Mouse (Mus musculus) kidney, embryonic 14.5 days (tissue): ENCODE measurements around the gene Acmsd. TPM values are rescaled to one million over a fixed set of nuclear protein-coding genes. Genes with fewer than 3 reads are reported as not detected.
A peak's percentile ranks its signal among the peaks of the same experiment; 100 is the strongest.

Experiments used
- ATAC-seq: fragments of 200-750 bp; cut with Nextera tagmentation; 2 replicates; pipeline ENCODE4 v1.8.0; 2017; ENCODE audit warnings: moderate number of reproducible peaks, mild to moderate bottlenecking, moderate TSS enrichment, moderate library complexity; ENCODE audit not compliant: low FRiP score, low TSS enrichment
- H3K27ac ChIP-seq: fragments of 300-500 bp; sonication (generic); 2 replicates; pipeline ENCODE4 v1.5.1; 2014; ENCODE audit warnings: low read depth, mild to moderate bottlenecking, low read length, moderate library complexity, mixed read lengths
- H3K27me3 ChIP-seq: fragments of 300-500 bp; sonication (generic); 2 replicates; pipeline ENCODE4 v1.6.1; 2014; ENCODE audit warnings: mild to moderate bottlenecking, low read length; ENCODE audit not compliant: control insufficient read depth, insufficient read depth
- H3K36me3 ChIP-seq: fragments of 300-500 bp; sonication (generic); 2 replicates; pipeline ENCODE4 v1.6.1; 2014; ENCODE audit warnings: low read length, mixed read lengths; ENCODE audit not compliant: control insufficient read depth, insufficient read depth
- H3K4me1 ChIP-seq: fragments of 300-500 bp; sonication (generic); 2 replicates; pipeline ENCODE4 v1.6.1; 2014; ENCODE audit warnings: low read length, mixed read lengths; ENCODE audit not compliant: control insufficient read depth, insufficient read depth
- H3K4me2 ChIP-seq: fragments of 300-500 bp; sonication (generic); replicated peaks from 2 replicates; pipeline ENCODE4 v1.6.1; 2014; ENCODE audit warnings: low read depth, mild to moderate bottlenecking, low read length
- H3K4me3 ChIP-seq: fragments of 300-500 bp; sonication (generic); 2 replicates; pipeline ENCODE4 v1.5.1; 2014; ENCODE audit warnings: mild to moderate bottlenecking, low read length
- H3K9ac ChIP-seq: fragments of 300-500 bp; sonication (generic); 2 replicates; pipeline ENCODE4 v1.6.1; 2014; ENCODE audit warnings: low read depth, mild to moderate bottlenecking, low read length, moderate library complexity
- H3K9me3 ChIP-seq: fragments of 300-500 bp; sonication (generic); 2 replicates; pipeline ENCODE4 v1.6.1; 2016; ENCODE audit warnings: low read length; ENCODE audit not compliant: control insufficient read depth
- WGBS: fragments of 180-500 bp; shearing (Covaris S2); extraction: QIAGEN DNeasy Blood & Tissue Kit; methylation state at CpG from one replicate; pipeline ENCODE4 v1.1.7; 2014; 5-methylcytosine and 5-hydroxymethylcytosine counted together
- polyA plus RNA-seq: library from polyadenylated mRNA; unstranded; fragments of >200 nt; fragmentation: Nextera tagmentation; extraction: Ambion mirVana; gene quantifications from 2 replicates; pipeline ENCODE4 v1.2.1, GENCODE M21; 2014

The Acmsd gene
- not detected in 2 replicates for polyA plus RNA-seq

GRCm38 (mm10) chr1:127729096-127729495, at the start of gene Acmsd:
Acmsd (plus strand) TSS chr1:127729413.
- Histone ChIP-seq H3K9ac (no peak within 1 kb of the TSS), H3K36me3 (no peaks in the 10 kb centered on the region), H3K9me3 (peaks cover 7% of the 10 kb centered on the region; the same call in 1 of the 2 replicates), H3K4me3 (no peak within 1 kb of the TSS), H3K4me1 (no peaks in the 10 kb centered on the region), H3K4me2 (no peak within 1 kb of the TSS), H3K27ac (no peak within 1 kb of the TSS), H3K27me3 (no peaks in the 10 kb centered on the region)
- 87% methylated on average over 4 of the region's 4 CpGs for WGBS
- ATAC-seq = no peak

- H3K4me3 ChIP-seq = peak within 1 kb of the TSS; percentile 50; the same call in 1 of the 2 replicates
- H3K4me1 ChIP-seq = peaks cover 5% of the 10 kb centered on the region; the same call in 1 of the 2 replicates
- H3K9ac ChIP-seq = no peak within 1 kb of the TSS
- H3K36me3 ChIP-seq = no peaks in the 10 kb centered on the region
- peaks cover 53% of the 10 kb centered on the region for H3K27me3 ChIP-seq
- H3K9me3 ChIP-seq = peaks cover 2% of the 10 kb centered on the region; the same call in 1 of the 2 replicates
- H3K27ac ChIP-seq = no peak within 1 kb of the TSS
- ATAC-seq = no peak
- 17% methylated on average over 18 of the region's 18 CpGs for WGBS
- H3K4me2 ChIP-seq = peak within 1 kb of the TSS; percentile 97; the same call in 1 of the 2 replicates
Observed at GRCm38 (mm10) chr1:127679498-127680133, 49.6 kb upstream of the Acmsd start, which contains the start of gene Tmem163. Tmem163 (minus strand) TSS chr1:127679548.

GRCm38 (mm10) chr1:127696533-127696932, 32.7 kb upstream of the Acmsd start:
- no peaks in the 10 kb centered on the region for H3K27me3 ChIP-seq
- no peak overlapping the region for H3K4me3 ChIP-seq
- no peaks in the 10 kb centered on the region for H3K9me3 ChIP-seq
- H3K4me1 ChIP-seq = no peaks in the 10 kb centered on the region
- WGBS = 32% methylated on average over 2 of the region's 2 CpGs
- no peak overlapping the region for H3K4me2 ChIP-seq
- no peak for ATAC-seq
- no peaks in the 10 kb centered on the region for H3K36me3 ChIP-seq
- H3K9ac ChIP-seq = no peak overlapping the region
- no peak overlapping the region for H3K27ac ChIP-seq

GRCm38 (mm10) chr1:127702187-127702586, 27.0 kb upstream of the Acmsd start:
- no peak overlapping the region for H3K9ac ChIP-seq
- H3K4me1 ChIP-seq = no peaks in the 10 kb centered on the region
- 94% methylated on average over 1 of the region's 1 CpGs for WGBS
- no peaks in the 10 kb centered on the region for H3K27me3 ChIP-seq
- H3K9me3 ChIP-seq = no peaks in the 10 kb centered on the region
- no peak for ATAC-seq
- no peaks in the 10 kb centered on the region for H3K36me3 ChIP-seq
- no peak overlapping the region for H3K4me3 ChIP-seq
- H3K27ac ChIP-seq = no peak overlapping the region
- H3K4me2 ChIP-seq = no peak overlapping the region

- Histone ChIP-seq H3K27ac (no peak overlapping the region), H3K9me3 (no peaks in the 10 kb centered on the region), H3K36me3 (no peaks in the 10 kb centered on the region), H3K4me1 (no peaks in the 10 kb centered on the region), H3K4me2 (no peak overlapping the region), H3K9ac (no peak overlapping the region), H3K4me3 (no peak overlapping the region), H3K27me3 (no peaks in the 10 kb centered on the region)
- ATAC-seq = no peak
- 87% methylated on average over 5 of the region's 5 CpGs for WGBS
Observed at GRCm38 (mm10) chr1:127706269-127706668, 22.9 kb upstream of the Acmsd start.

- H3K36me3 ChIP-seq = no peaks in the 10 kb centered on the region
- ATAC-seq = no peak
- no peak overlapping the region for H3K4me3 ChIP-seq
- no peak overlapping the region for H3K4me2 ChIP-seq
- 94% methylated on average over 8 of the region's 8 CpGs for WGBS
- H3K4me1 ChIP-seq = no peaks in the 10 kb centered on the region
- H3K9ac ChIP-seq = no peak overlapping the region
- no peak overlapping the region for H3K27ac ChIP-seq
- no peaks in the 10 kb centered on the region for H3K27me3 ChIP-seq
- H3K9me3 ChIP-seq = no peaks in the 10 kb centered on the region
Observed at GRCm38 (mm10) chr1:127716441-127716840, 12.8 kb upstream of the Acmsd start.

GRCm38 (mm10) chr1:127718290-127718689, 10.9 kb upstream of the Acmsd start:
- Histone ChIP-seq H3K4me3 (no peak overlapping the region), H3K4me2 (no peak overlapping the region), H3K27ac (no peak overlapping the region), H3K9me3 (no peaks in the 10 kb centered on the region), H3K27me3 (no peaks in the 10 kb centered on the region), H3K36me3 (no peaks in the 10 kb centered on the region), H3K9ac (no peak overlapping the region), H3K4me1 (no peaks in the 10 kb centered on the region)
- WGBS = 88% methylated on average over 1 of the region's 1 CpGs
- ATAC-seq = no peak

- Histone ChIP-seq H3K4me3 (no peak overlapping the region), H3K4me2 (no peak overlapping the region), H3K27ac (no peak overlapping the region), H3K9me3 (peaks cover 3% of the 10 kb centered on the region; the same call in 1 of the 2 replicates), H3K9ac (no peak overlapping the region), H3K36me3 (no peaks in the 10 kb centered on the region), H3K4me1 (no peaks in the 10 kb centered on the region), H3K27me3 (no peaks in the 10 kb centered on the region)
- no peak for ATAC-seq
- WGBS = 37% methylated on average over 2 of the region's 2 CpGs
Observed at GRCm38 (mm10) chr1:127723596-127723995, 5.6 kb upstream of the Acmsd start.

- H3K4me2 ChIP-seq = no peak overlapping the region
- no peaks in the 10 kb centered on the region for H3K27me3 ChIP-seq
- ATAC-seq = no peak
- H3K9me3 ChIP-seq = peaks cover 7% of the 10 kb centered on the region; the same call in 1 of the 2 replicates
- H3K27ac ChIP-seq = no peak overlapping the region
- WGBS = 39% methylated on average over 3 of the region's 3 CpGs
- H3K4me1 ChIP-seq = no peaks in the 10 kb centered on the region
- H3K4me3 ChIP-seq = no peak overlapping the region
- no peaks in the 10 kb centered on the region for H3K36me3 ChIP-seq
- H3K9ac ChIP-seq = no peak overlapping the region
Observed at GRCm38 (mm10) chr1:127731086-127731485, 1.9 kb downstream of the Acmsd start.
